Mouse (Mus musculus) heart, embryonic 16.5 days (tissue): ENCODE data around the gene Hist1h2br. TPM values are rescaled to one million over a fixed set of nuclear protein-coding genes. Genes with fewer than 3 reads are reported as not detected.
"Not testable (repeated sequence)": the region's sequence is repeated elsewhere in the genome, so short reads cannot be mapped to it uniquely, and the experiment has no call there.

Source experiments
- ATAC-seq: fragments of 200-750 bp; cut with Nextera tagmentation; replicated peaks from 2 replicates; pipeline ENCODE4 v1.8.0; 2017; ENCODE audit warnings: moderate number of reproducible peaks; ENCODE audit not compliant: insufficient read depth, low FRiP score; ENCODE audit errors: extremely low read depth
- H3K27ac ChIP-seq: fragments of 300-500 bp; sonication (generic); 2 replicates; pipeline ENCODE4 v1.5.1; 2014; ENCODE audit warnings: mild to moderate bottlenecking, low read length, control low read depth, moderate library complexity
- H3K27me3 ChIP-seq: fragments of 300-500 bp; sonication (generic); 2 replicates; pipeline ENCODE4 v1.6.1; 2014; ENCODE audit warnings: low read length, mixed read lengths; ENCODE audit not compliant: control insufficient read depth, insufficient read depth
- H3K36me3 ChIP-seq: fragments of 300-500 bp; sonication (generic); 2 replicates; pipeline ENCODE4 v1.6.1; 2014; ENCODE audit not compliant: control insufficient read depth, insufficient read depth
- H3K4me1 ChIP-seq: fragments of 300-500 bp; sonication (generic); 2 replicates; pipeline ENCODE4 v1.6.1; 2014; ENCODE audit warnings: low read length, mixed read lengths; ENCODE audit not compliant: control insufficient read depth, insufficient read depth
- H3K4me2 ChIP-seq: fragments of 300-500 bp; sonication (generic); 2 replicates; pipeline ENCODE4 v1.6.1; 2014; ENCODE audit warnings: low read depth, mild to moderate bottlenecking, control low read depth, low read length
- H3K4me3 ChIP-seq: fragments of 300-500 bp; sonication (generic); 2 replicates; pipeline ENCODE4 v1.5.1; 2014; ENCODE audit warnings: mild to moderate bottlenecking, control low read depth, low read length
- H3K9ac ChIP-seq: fragments of 300-500 bp; sonication (generic); 2 replicates; pipeline ENCODE4 v1.6.1; 2014; ENCODE audit warnings: low read length, control low read depth
- H3K9me3 ChIP-seq: fragments of 300-500 bp; sonication (generic); replicated peaks from 2 replicates; pipeline ENCODE4 v1.6.1; 2016; ENCODE audit warnings: low read length; ENCODE audit not compliant: control insufficient read depth
- WGBS: fragments of 180-500 bp; shearing (Covaris S2); extraction: QIAGEN DNeasy Blood & Tissue Kit; methylation state at CpG from one replicate; pipeline ENCODE4 v1.1.7; 2014; 5-methylcytosine and 5-hydroxymethylcytosine counted together
- polyA plus RNA-seq: library from polyadenylated mRNA; unstranded; fragments of >200 nt; fragmentation: Nextera tagmentation; extraction: Ambion mirVana; gene quantifications from 2 replicates; pipeline ENCODE4 v1.2.1, GENCODE M21; 2015

Gene Hist1h2br
- polyA plus RNA-seq, 1 experiment from 2014 or later, result 10.5 TPM

DNA sequence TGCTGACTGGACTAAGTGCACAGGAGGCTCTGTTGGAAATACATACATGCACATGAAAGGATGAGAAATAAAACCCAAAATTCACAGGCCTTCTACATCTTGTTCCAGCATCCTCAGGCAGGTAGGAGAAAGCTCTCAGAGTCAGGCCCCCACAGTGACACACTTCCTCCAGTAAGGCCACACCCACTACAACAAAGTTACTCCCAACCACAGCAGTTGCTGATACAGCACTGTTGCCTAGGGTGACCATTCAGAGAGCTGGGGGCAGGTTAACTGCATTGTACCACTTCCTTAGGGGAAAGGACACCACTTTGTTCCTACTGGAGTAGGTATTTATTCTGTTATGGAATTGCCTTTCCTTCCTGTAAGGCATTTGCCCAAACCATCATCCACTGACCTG lies 36.4 kb upstream of the Hist1h2br start:
- H3K27me3 ChIP-seq, H3K27ac ChIP-seq, H3K4me1 ChIP-seq, H3K4me3 ChIP-seq, ATAC-seq, H3K9me3 ChIP-seq, H3K36me3 ChIP-seq, H3K4me2 ChIP-seq, H3K9ac ChIP-seq: not testable (repeated sequence)

DNA sequence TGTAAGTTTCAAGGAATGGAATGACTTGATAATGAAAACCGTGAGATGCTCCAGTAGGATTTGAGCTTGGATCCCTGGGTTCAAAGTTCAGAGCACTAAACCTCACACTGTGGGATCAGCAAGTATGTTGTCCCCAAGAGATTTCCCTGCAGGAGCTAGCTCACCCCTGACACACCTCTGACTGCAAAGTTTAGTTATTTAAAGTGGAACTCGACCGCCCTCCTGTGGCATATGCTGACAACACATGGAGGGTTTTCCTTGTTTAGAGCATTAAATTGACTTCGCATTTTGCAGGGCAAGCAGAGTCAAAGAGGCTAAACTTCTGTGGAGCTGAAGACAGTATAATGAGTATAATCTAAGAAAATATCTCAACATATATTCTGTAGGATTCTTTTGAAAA lies 30.5 kb upstream of the Hist1h2br start:
- H3K4me2 ChIP-seq, H3K27ac ChIP-seq, H3K9me3 ChIP-seq, H3K9ac ChIP-seq, H3K27me3 ChIP-seq, H3K4me3 ChIP-seq, H3K4me1 ChIP-seq, ATAC-seq, H3K36me3 ChIP-seq: not testable (repeated sequence)
- WGBS, result no CpG with 5 or more reads among the region's 4 CpGs

DNA sequence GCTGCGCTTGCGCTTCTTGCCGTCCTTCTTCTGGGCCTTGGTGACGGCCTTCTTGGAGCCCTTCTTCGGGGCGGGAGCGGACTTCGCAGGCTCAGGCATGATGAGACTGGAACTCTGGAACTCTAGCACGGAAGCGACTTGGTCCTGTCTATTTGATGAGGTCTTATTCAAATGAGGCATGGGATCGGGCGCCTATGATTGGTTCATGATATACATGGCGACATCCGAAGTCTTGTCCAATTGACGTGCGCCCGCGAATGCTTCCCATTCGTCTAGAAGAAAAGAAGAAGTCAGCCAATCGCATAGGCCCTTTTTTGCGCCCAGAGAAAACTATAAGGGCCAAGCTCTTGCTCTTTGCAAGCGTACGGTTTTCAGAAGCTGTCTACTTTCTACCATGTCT lies 23.5 kb upstream of the Hist1h2br start, which contains the start of the genes Hist1h2bq and Hist1h2ao:
Gene Hist1h2bq, minus strand, starts transcription at position 125 of the 400 bp plus-strand sequence.
Gene Hist1h2ao, plus strand, starts transcription at position 393 of the 400 bp plus-strand sequence.
- peak; percentile 94 for ATAC-seq
- not testable (repeated sequence) for H3K9ac ChIP-seq, H3K9me3 ChIP-seq

DNA sequence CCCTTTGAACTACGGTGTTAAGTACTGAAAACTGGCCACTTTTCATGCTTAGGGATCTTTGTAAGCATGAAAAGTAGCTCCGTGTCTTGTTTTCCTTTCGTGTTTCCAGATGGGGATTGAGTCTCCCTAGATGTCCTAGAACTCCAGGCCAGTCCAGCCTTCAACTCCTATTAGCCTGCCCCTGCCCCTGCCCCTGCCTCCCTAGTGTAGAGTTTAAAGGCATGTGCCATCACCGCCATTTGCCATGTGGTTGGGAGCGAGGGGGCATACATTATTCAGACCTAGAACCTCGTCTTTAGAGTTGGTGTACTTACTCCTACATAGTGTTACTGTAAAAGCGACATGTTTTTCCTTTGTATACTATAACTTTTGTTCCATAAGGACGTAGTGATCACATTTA lies 22.5 kb upstream of the Hist1h2br start:
- H3K9me3 ChIP-seq, H3K9ac ChIP-seq, ATAC-seq, H3K27me3 ChIP-seq, H3K4me3 ChIP-seq, H3K27ac ChIP-seq, H3K4me1 ChIP-seq, H3K36me3 ChIP-seq, H3K4me2 ChIP-seq: not testable (repeated sequence)
- no CpG with 5 or more reads among the region's 8 CpGs for WGBS

More for the DNA sequence above, 23.5 kb upstream of the Hist1h2br start, which contains the start of the genes Hist1h2bq and Hist1h2ao:
- H3K4me2 ChIP-seq, H3K27ac ChIP-seq, H3K27me3 ChIP-seq, H3K4me3 ChIP-seq, H3K4me1 ChIP-seq, H3K36me3 ChIP-seq: not testable (repeated sequence)
- WGBS, result no CpG with 5 or more reads among the region's 23 CpGs

DNA sequence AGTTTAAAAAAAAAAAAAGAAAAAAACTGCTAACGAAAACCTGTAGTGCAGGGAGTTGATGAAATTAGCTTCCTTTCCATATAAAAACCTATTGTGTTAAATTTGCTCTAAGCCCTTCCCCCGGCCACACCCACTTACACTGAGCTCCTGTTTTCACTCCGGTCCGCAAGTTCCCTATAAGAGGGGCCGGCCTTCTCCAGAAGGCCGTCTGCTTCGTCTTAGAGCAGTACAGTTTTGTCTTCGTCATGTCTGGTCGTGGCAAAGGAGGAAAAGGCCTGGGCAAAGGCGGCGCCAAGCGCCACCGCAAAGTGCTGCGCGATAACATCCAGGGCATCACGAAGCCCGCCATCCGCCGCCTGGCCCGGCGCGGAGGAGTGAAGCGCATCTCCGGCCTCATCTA lies 22.0 kb upstream of the Hist1h2br start, which contains the start of gene Hist1h4m:
Gene Hist1h4m, plus strand, starts transcription at position 208 of the 400 bp plus-strand sequence.
- H3K4me1 ChIP-seq, H3K27ac ChIP-seq, H3K9me3 ChIP-seq, H3K27me3 ChIP-seq, H3K9ac ChIP-seq, H3K36me3 ChIP-seq: not testable (repeated sequence)
- Histone ChIP-seq H3K4me2 (peak within 1 kb of the TSS; percentile 45; the same call in 1 of the 2 replicates), H3K4me3 (0 out of 2 replicates have a peak within 1 kb of the TSS, but pooled peaks have one; percentile 14)
- WGBS, result no CpG with 5 or more reads among the region's 24 CpGs
- ATAC-seq, result peak; percentile 55

DNA sequence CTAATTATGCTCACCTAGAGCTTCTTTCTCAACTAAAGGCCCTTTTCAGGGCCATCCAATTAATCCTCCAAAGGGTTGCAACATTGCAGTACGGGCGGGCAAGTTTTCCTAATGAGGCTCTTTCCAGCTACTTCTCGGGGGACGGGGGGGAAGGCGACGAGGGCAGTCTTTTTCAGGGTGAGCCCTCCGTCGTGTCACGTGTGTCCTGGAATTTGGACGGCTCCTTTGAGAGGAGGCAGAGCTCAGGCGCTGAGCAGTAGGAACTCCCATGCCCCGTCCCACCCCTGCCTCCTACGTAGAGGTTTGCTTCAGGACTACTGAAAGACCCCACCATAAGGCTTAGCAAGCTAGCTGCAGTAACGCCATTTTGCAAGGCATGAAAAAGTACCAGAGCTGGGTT lies 21.5 kb upstream of the Hist1h2br start:
- H3K9me3 ChIP-seq, H3K9ac ChIP-seq, H3K4me1 ChIP-seq, H3K36me3 ChIP-seq, H3K27me3 ChIP-seq, H3K27ac ChIP-seq: not testable (repeated sequence)
- Histone ChIP-seq H3K4me3 (0 out of 2 replicates have a peak overlapping the region, but pooled peaks have one; percentile 14), H3K4me2 (peak overlapping the region; percentile 45; the same call in 1 of the 2 replicates)
- 2% methylated on average over 13 of the region's 14 CpGs for WGBS
- peak; percentile 41 for ATAC-seq

DNA sequence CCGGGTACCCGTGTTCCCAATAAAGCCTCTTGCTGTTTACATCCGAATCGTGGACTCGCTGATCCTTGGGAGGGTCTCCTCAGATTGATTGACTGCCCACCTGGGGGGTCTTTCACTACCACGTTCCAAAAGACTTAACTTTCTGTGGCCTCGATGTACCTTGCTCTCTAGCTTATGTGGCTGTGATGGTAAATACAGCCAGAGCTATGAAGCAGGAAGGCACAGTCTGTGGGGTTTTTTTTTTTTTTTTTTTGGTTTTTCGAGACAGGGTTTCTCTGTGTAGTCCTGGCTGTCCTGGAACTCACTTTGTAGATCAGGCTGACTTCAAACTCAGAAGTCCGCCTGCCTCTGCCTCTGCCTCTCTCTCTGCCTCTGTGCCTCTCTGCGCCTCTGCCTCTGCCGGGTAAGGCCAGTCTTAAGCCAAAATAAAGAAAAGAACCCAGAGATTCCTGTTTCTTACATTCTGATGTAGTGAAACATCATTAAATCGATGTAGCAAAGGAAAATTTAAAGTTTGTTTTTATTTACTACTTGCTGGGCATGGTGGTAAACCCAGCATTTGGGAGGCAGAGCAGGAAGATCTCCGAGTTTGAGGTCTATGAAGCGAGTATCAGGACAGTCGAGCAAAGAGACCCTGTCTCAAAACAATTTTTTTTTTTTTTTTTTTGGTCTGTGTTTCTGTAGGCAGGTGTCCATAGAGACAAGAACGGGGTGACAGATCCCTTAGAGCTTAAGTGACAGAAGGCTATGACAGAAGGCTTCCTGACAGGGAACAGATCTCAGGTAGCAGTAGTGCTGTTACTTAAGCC lies 13.3 kb upstream of the Hist1h2br start:
- not testable (repeated sequence) for ATAC-seq, H3K4me2 ChIP-seq, H3K36me3 ChIP-seq, H3K4me3 ChIP-seq, H3K9ac ChIP-seq, H3K27me3 ChIP-seq, H3K27ac ChIP-seq, H3K9me3 ChIP-seq, H3K4me1 ChIP-seq
- 83% methylated on average over 6 of the region's 16 CpGs for WGBS

DNA sequence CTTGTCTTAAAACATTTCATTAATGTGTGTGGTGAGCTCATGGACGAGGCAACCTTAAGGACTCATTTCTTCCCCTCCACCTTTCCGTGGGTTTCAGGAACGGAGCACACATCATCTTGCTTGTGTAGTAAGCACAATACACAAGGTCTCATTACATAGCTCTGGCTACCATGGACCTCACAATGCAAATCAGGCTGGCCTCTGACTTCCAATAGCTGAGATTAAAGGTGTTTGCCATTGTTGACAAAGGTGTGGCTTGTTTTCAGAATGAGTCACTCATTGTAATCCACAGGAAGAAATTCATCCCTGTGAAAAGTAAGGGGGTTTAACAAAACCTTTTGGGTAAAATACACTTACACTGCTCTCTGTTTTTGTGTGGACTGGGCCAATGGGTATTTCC lies 5.0 kb upstream of the Hist1h2br start:
- Histone ChIP-seq H3K4me2 (no peak overlapping the region), H3K9me3 (no peaks in the 10 kb centered on the region), H3K36me3 (no peaks in the 10 kb centered on the region), H3K27me3 (no peaks in the 10 kb centered on the region), H3K4me3 (no peak overlapping the region), H3K27ac (no peak overlapping the region), H3K9ac (no peak overlapping the region), H3K4me1 (no peaks in the 10 kb centered on the region)
- no peak for ATAC-seq
- WGBS, result 76% methylated on average over 3 of the region's 3 CpGs

DNA sequence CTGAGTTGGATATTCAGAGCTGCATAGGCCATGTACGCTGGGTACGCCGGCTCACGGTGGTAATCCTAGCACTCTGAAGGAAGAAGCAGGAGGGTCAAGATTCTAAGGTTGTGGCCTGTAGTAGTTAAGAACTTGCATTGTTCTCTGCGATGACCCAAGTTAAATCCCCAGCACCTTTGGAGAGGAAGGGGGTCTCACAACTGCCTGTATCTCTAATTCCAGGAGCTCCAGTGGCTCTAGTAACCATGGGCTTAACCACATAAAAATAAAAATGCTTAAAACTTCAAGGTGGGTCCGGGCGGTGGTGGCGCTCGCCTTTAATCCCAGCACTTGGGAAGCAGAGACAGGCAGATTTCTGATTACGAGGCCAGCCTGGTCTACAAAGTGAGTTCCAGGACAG lies 3.2 kb upstream of the Hist1h2br start:
- Histone ChIP-seq H3K36me3 (no peaks in the 10 kb centered on the region), H3K27ac (no peak overlapping the region), H3K9me3 (no peaks in the 10 kb centered on the region), H3K4me3 (no peak overlapping the region), H3K9ac (no peak overlapping the region), H3K27me3 (no peaks in the 10 kb centered on the region), H3K4me2 (no peak overlapping the region), H3K4me1 (no peaks in the 10 kb centered on the region)
- no peak for ATAC-seq
- WGBS, result 86% methylated on average over 10 of the region's 10 CpGs
